Mouse (Mus musculus) hindbrain, embryonic 14.5 days (tissue): ENCODE data around the gene Ppil6. TPM values are rescaled to one million over a fixed set of nuclear protein-coding genes. Genes with fewer than 3 reads are reported as not detected.

Source experiments
- ATAC-seq: fragments of 200-750 bp; cut with Nextera tagmentation; 2 replicates; pipeline ENCODE4 v1.8.0; 2017; ENCODE audit warnings: moderate number of reproducible peaks, mild to moderate bottlenecking, moderate TSS enrichment, moderate library complexity; ENCODE audit not compliant: low FRiP score
- DNase-seq: peaks from one replicate; pipeline ENCODE4 v3.0.0-alpha.2; 2015; ENCODE audit warnings: low spot score
- H3K27ac ChIP-seq: fragments of 300-500 bp; sonication (generic); 2 replicates; pipeline ENCODE4 v1.5.1; 2014; ENCODE audit warnings: mild to moderate bottlenecking, moderate library complexity
- H3K27me3 ChIP-seq: fragments of 300-500 bp; sonication (generic); 2 replicates; pipeline ENCODE4 v1.6.1; 2014; ENCODE audit warnings: mild to moderate bottlenecking, low read length, mixed read lengths; ENCODE audit not compliant: control insufficient read depth, insufficient read depth
- H3K36me3 ChIP-seq: fragments of 300-500 bp; sonication (generic); replicated peaks from 2 replicates; pipeline ENCODE4 v1.6.1; 2014; ENCODE audit not compliant: control insufficient read depth, insufficient read depth
- H3K4me1 ChIP-seq: fragments of 300-500 bp; sonication (generic); replicated peaks from 2 replicates; pipeline ENCODE4 v1.6.1; 2014; ENCODE audit warnings: antibody characterized with exemption, low read length, mixed read lengths; ENCODE audit not compliant: control insufficient read depth, insufficient read depth
- H3K4me2 ChIP-seq: fragments of 300-500 bp; sonication (generic); replicated peaks from 2 replicates; pipeline ENCODE4 v1.6.1; 2014; ENCODE audit warnings: mild to moderate bottlenecking, moderate library complexity
- H3K4me3 ChIP-seq: fragments of 300-500 bp; sonication (generic); replicated peaks from 2 replicates; pipeline ENCODE4 v1.5.1; 2014; ENCODE audit warnings: mild to moderate bottlenecking, low read length
- H3K9ac ChIP-seq: fragments of 300-500 bp; sonication (generic); 2 replicates; pipeline ENCODE4 v1.6.1; 2014
- H3K9me3 ChIP-seq: fragments of 300-500 bp; sonication (generic); 2 replicates; pipeline ENCODE4 v1.6.1; 2016; ENCODE audit warnings: low read length; ENCODE audit not compliant: control insufficient read depth
- WGBS: fragments of 180-500 bp; shearing (Covaris S2); extraction: QIAGEN DNeasy Blood & Tissue Kit; methylation state at CpG from one replicate; pipeline ENCODE4 v1.1.7; 2014; 5-methylcytosine and 5-hydroxymethylcytosine counted together
- polyA plus RNA-seq: library from polyadenylated mRNA; unstranded; fragments of >200 nt; fragmentation: Nextera tagmentation; extraction: Ambion mirVana; gene quantifications from 2 replicates; pipeline ENCODE4 v1.2.1, GENCODE M21; 2014

Ppil6 gene
- polyA plus RNA-seq, 1 experiment from 2014 or later, result 6.1 TPM

- under 1% methylated on average over 23 of the region's 23 CpGs for WGBS
- H3K27ac ChIP-seq, result peak overlapping the region; percentile 98
- ATAC-seq, result peak; percentile 48
- H3K4me1 ChIP-seq, result peaks cover 19% of the 10 kb centered on the region
- H3K36me3 ChIP-seq, result peaks cover 5% of the 10 kb centered on the region; the same call in 1 of the 2 replicates
- no peaks in the 10 kb centered on the region for H3K9me3 ChIP-seq
- H3K9ac ChIP-seq, result peak overlapping the region; percentile 87
- peak; percentile 70 for DNase-seq
- peak overlapping the region; percentile 81 for H3K4me2 ChIP-seq
- no peaks in the 10 kb centered on the region for H3K27me3 ChIP-seq
- peak overlapping the region; percentile 94 for H3K4me3 ChIP-seq
Measured at GRCm38 (mm10) chr10:41518508-41518980, 28.3 kb downstream of the Ppil6 start.

- DNase-seq, result peak; percentile 93
- Histone ChIP-seq H3K36me3 (peaks cover 6% of the 10 kb centered on the region; the same call in 1 of the 2 replicates), H3K4me3 (peak within 1 kb of the TSS; percentile 94), H3K9me3 (no peaks in the 10 kb centered on the region), H3K27ac (peak within 1 kb of the TSS; percentile 98), H3K9ac (peak within 1 kb of the TSS; percentile 87), H3K4me1 (peaks cover 19% of the 10 kb centered on the region), H3K27me3 (no peaks in the 10 kb centered on the region), H3K4me2 (peak within 1 kb of the TSS; percentile 81)
- under 1% methylated on average over 69 of the region's 69 CpGs for WGBS
- ATAC-seq, result peak; percentile 94
Measured at GRCm38 (mm10) chr10:41518981-41519618, 28.9 kb downstream of the Ppil6 start, which contains the start of gene Cd164. Gene Cd164 (plus strand): TSS chr10:41519414.

- under 1% methylated on average over 63 of the region's 65 CpGs for WGBS
- Histone ChIP-seq H3K36me3 (peaks cover 12% of the 10 kb centered on the region; the same call in 1 of the 2 replicates), H3K27me3 (no peaks in the 10 kb centered on the region), H3K9ac (peak overlapping the region; percentile 87), H3K4me1 (peaks cover 19% of the 10 kb centered on the region), H3K4me2 (peak overlapping the region; percentile 81), H3K4me3 (peak overlapping the region; percentile 94), H3K9me3 (no peaks in the 10 kb centered on the region), H3K27ac (peak overlapping the region; percentile 98)
- DNase-seq (peak; percentile 45), ATAC-seq (peak; percentile 72; the same call in 1 of the 2 replicates)
Measured at GRCm38 (mm10) chr10:41519640-41520409, 29.6 kb downstream of the Ppil6 start.

- Histone ChIP-seq H3K36me3 (peaks cover 13% of the 10 kb centered on the region; the same call in 1 of the 2 replicates), H3K4me1 (peaks cover 19% of the 10 kb centered on the region), H3K9ac (peak overlapping the region; percentile 87), H3K4me2 (peak overlapping the region; percentile 81), H3K4me3 (peak overlapping the region; percentile 94), H3K9me3 (no peaks in the 10 kb centered on the region), H3K27me3 (no peaks in the 10 kb centered on the region), H3K27ac (no peak overlapping the region)
- DNase-seq (no peak), ATAC-seq (no peak)
- WGBS, result 5% methylated on average over 5 of the region's 5 CpGs
Measured at GRCm38 (mm10) chr10:41520410-41520673, 30.1 kb downstream of the Ppil6 start.

- Histone ChIP-seq H3K27ac (no peak overlapping the region), H3K4me2 (no peak overlapping the region), H3K9ac (no peak overlapping the region), H3K9me3 (no peaks in the 10 kb centered on the region), H3K4me3 (no peak overlapping the region), H3K36me3 (peaks cover 33% of the 10 kb centered on the region), H3K4me1 (peaks cover 19% of the 10 kb centered on the region), H3K27me3 (no peaks in the 10 kb centered on the region)
- ATAC-seq (no peak), DNase-seq (no peak)
- 85% methylated on average over 3 of the region's 3 CpGs for WGBS
Measured at GRCm38 (mm10) chr10:41523386-41523785, 33.1 kb downstream of the Ppil6 start.

- no peak for DNase-seq
- Histone ChIP-seq H3K4me3 (no peak overlapping the region), H3K27me3 (no peaks in the 10 kb centered on the region), H3K27ac (no peak overlapping the region), H3K9me3 (no peaks in the 10 kb centered on the region), H3K4me1 (peaks cover 16% of the 10 kb centered on the region), H3K9ac (no peak overlapping the region), H3K36me3 (peaks cover 54% of the 10 kb centered on the region), H3K4me2 (no peak overlapping the region)
- 69% methylated on average over 1 of the region's 1 CpGs for WGBS
- ATAC-seq, result no peak
Measured at GRCm38 (mm10) chr10:41525696-41526095, 35.5 kb downstream of the Ppil6 start.

GRCm38 (mm10) chr10:41529972-41530371, 39.7 kb downstream of the Ppil6 start:
- Histone ChIP-seq H3K4me1 (no peaks in the 10 kb centered on the region), H3K36me3 (peaks cover 74% of the 10 kb centered on the region), H3K4me2 (no peak overlapping the region), H3K9me3 (no peaks in the 10 kb centered on the region), H3K9ac (no peak overlapping the region), H3K4me3 (no peak overlapping the region), H3K27ac (no peak overlapping the region), H3K27me3 (no peaks in the 10 kb centered on the region)
- DNase-seq (no peak), ATAC-seq (no peak)
- 89% methylated on average over 5 of the region's 5 CpGs for WGBS

- H3K4me1 ChIP-seq, result no peaks in the 10 kb centered on the region
- no peak for DNase-seq
- no peak overlapping the region for H3K9ac ChIP-seq
- WGBS, result 94% methylated on average over 2 of the region's 2 CpGs
- no peaks in the 10 kb centered on the region for H3K27me3 ChIP-seq
- no peak for ATAC-seq
- H3K36me3 ChIP-seq, result peaks cover 41% of the 10 kb centered on the region
- H3K9me3 ChIP-seq, result no peaks in the 10 kb centered on the region
- no peak overlapping the region for H3K4me2 ChIP-seq
- H3K4me3 ChIP-seq, result no peak overlapping the region
- no peak overlapping the region for H3K27ac ChIP-seq
Measured at GRCm38 (mm10) chr10:41535991-41536390, 45.8 kb downstream of the Ppil6 start.

- Histone ChIP-seq H3K9me3 (no peaks in the 10 kb centered on the region), H3K4me1 (no peaks in the 10 kb centered on the region), H3K27me3 (no peaks in the 10 kb centered on the region), H3K36me3 (peaks cover 37% of the 10 kb centered on the region), H3K27ac (no peak overlapping the region), H3K4me3 (no peak overlapping the region), H3K9ac (no peak overlapping the region), H3K4me2 (no peak overlapping the region)
- ATAC-seq, result no peak
- WGBS, result 97% methylated on average over 1 of the region's 1 CpGs
- no peak for DNase-seq
Measured at GRCm38 (mm10) chr10:41536714-41537113, 46.5 kb downstream of the Ppil6 start.
